Mouse (Mus musculus): ENCODE data around the gene Eapp.
A peak's percentile ranks its signal among the peaks of the same experiment; 100 is the strongest.

DNA sequence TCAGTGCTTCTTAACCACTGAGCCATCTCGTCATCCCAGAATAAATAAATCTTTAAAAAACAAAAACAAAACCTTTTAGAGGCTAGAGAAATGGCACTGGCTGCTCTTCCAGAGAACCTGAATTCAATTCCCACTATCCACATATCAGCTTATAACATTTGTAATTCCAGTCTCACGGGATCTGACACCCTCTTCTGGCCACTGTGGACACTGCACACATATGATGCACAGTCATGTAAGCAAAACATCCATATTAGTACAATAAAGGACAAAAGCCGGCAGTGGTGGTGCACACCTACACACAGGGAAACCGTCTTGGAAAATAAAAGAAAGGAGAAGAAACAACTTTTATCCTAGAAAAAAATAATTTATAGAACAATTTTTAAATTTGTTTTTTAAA, 20.3 kb downstream of the Eapp start:
- TF ChIP-seq CTCF (conservative IDR thresholded peaks at IDR 0.05; ENCODE audit: insufficient read depth, insufficient read length, low read depth, low read length), result 0 out of 2 replicates have a peak, but pooled peaks have one; percentile 8
- TF ChIP-seq POLR2A (IDR thresholded peaks at IDR 0.05; ENCODE audit: low read depth, low read length), result no peak
